Comparison of ENCODE assay signal across 8 mouse cellular contexts in genomic region chr2:173080785-173081241, GRCm38 (mm10). TPM values are rescaled to one million over a fixed set of nuclear protein-coding genes. Genes with fewer than 3 reads are reported as not detected.
DNase-seq lines count a peak whose midpoint lies in the region; ATAC-seq and TF ChIP-seq lines count a peak whose summit lies in the region.

No protein-coding gene starts in this region.

- H3K27me3 ChIP-seq in hindbrain, postnatal 0 days (ENCODE audit: insufficient read depth, low read length) = no peaks in the 10 kb centered on the region

- no peak overlapping the region for H3K27ac ChIP-seq in hindbrain, postnatal 0 days

- H3K36me3 ChIP-seq in hindbrain, postnatal 0 days (ENCODE audit: insufficient read depth, low read length) = no peaks in the 10 kb centered on the region

- H3K4me2 ChIP-seq in hindbrain, postnatal 0 days (ENCODE audit: low read depth, low read length) = no peak overlapping the region

- peak; percentile 84 for ATAC-seq in hindbrain, postnatal 0 days

- no peak overlapping the region for H3K9ac ChIP-seq in hindbrain, postnatal 0 days (replicated peaks; ENCODE audit: low read length)

- H3K9me3 ChIP-seq in hindbrain, postnatal 0 days (ENCODE audit: low read length) = no peaks in the 10 kb centered on the region

- 40% methylated on average over 10 of the region's 10 CpGs for WGBS in hindbrain, postnatal 0 days

- H3K4me1 ChIP-seq in hindbrain, postnatal 0 days (ENCODE audit: insufficient read depth, low read length) = no peaks in the 10 kb centered on the region

- peak; percentile 97 for TF ChIP-seq CTCF in hindbrain, postnatal 0 days (IDR thresholded peaks at IDR 0.05; ENCODE audit: low read depth)

- no peak overlapping the region for H3K4me3 ChIP-seq in hindbrain, postnatal 0 days (ENCODE audit: low read length)

- DNase-seq in R1 (ENCODE audit: low read depth, low spot score) = peak; percentile 78
- peak; percentile 63 to 69 for DNase-seq in cerebellum, postnatal 36 days
- peak; percentile 75 to 78 for DNase-seq in gastrocnemius, adult 8-10 months (ENCODE audit: low spot score in 2 of 2)
- DNase-seq in hindbrain, postnatal 0 days (ENCODE audit: low spot score) = peak; percentile 85
- DNase-seq in left cerebral cortex, adult 18-20 months (ENCODE audit: low spot score in 2 of 2) = peak; percentile 64 to 78
- peak; percentile 74 to 84 for DNase-seq in lung, postnatal 4 days
- peak; percentile 89 for DNase-seq in retina, postnatal 1 day
- peak; percentile 22 to 62 for DNase-seq in urinary bladder, adult 18-20 months (ENCODE audit: low spot score in 2 of 2)

RNA-seq across cellular contexts. Expression of gene Ctcfl, which starts 38.5 kb away (rescaled TPM):
- total RNA-seq in gastrocnemius, adult 8-10 months (2022) = under 1 TPM in 2 of 4 experiments, not detected in 2; 0.18 to 0.34 TPM
- total RNA-seq in hindbrain, postnatal 0 days (2014; rRNA removed) = not detected in 2 replicates
- not detected in 2 replicates for polyA plus RNA-seq in hindbrain, postnatal 0 days (2015; fragmentation: Nextera tagmentation; extraction: Ambion mirVana)
- total RNA-seq in left cerebral cortex, adult 18-20 months (2021) = not detected
